Mouse (Mus musculus) NIH3T3 (cell line): ENCODE data around the gene Pklr.
"Not testable (repeated sequence)": the region's sequence is repeated elsewhere in the genome, so short reads cannot be mapped to it uniquely, and the experiment has no call there.

ENCODE experiments used
- DNase-seq: peaks from one replicate; pipeline ENCODE4 v3.0.0-alpha.2; 2012; ENCODE audit warnings: low read depth

Pklr gene

GRCm38 (mm10) chr3:89124241-89124640 lies 11.7 kb upstream of the Pklr start:
- DNase-seq, result no peak

GRCm38 (mm10) chr3:89125981-89126380 lies 10.0 kb upstream of the Pklr start:
- DNase-seq, result no peak

GRCm38 (mm10) chr3:89129908-89130307 lies 6.0 kb upstream of the Pklr start:
- DNase-seq, result no peak

GRCm38 (mm10) chr3:89131816-89132215 lies 4.1 kb upstream of the Pklr start:
- no peak for DNase-seq

- DNase-seq, result no peak
Observed at GRCm38 (mm10) chr3:89132285-89133062, 3.5 kb upstream of the Pklr start.

GRCm38 (mm10) chr3:89133063-89133450 lies 2.9 kb upstream of the Pklr start:
- no peak for DNase-seq

GRCm38 (mm10) chr3:89133752-89134151 lies 2.2 kb upstream of the Pklr start:
- DNase-seq, result no peak

- peak; percentile 30 for DNase-seq
Observed at GRCm38 (mm10) chr3:89136365-89136764, 423 bp downstream of the Pklr start.

GRCm38 (mm10) chr3:89144821-89145220 lies 8.9 kb downstream of the Pklr start:
- no peak for DNase-seq

GRCm38 (mm10) chr3:89145566-89145965 lies 9.6 kb downstream of the Pklr start:
- DNase-seq, result no peak

GRCm38 (mm10) chr3:89147101-89147978 lies 11.4 kb downstream of the Pklr start:
- DNase-seq, result no peak

GRCm38 (mm10) chr3:89147979-89148311 lies 12.0 kb downstream of the Pklr start:
- no peak for DNase-seq

- no peak for DNase-seq
Observed at GRCm38 (mm10) chr3:89148567-89148966, 12.6 kb downstream of the Pklr start.

GRCm38 (mm10) chr3:89152084-89152835 lies 16.3 kb downstream of the Pklr start:
- DNase-seq, result no peak

GRCm38 (mm10) chr3:89156951-89157350 lies 21.0 kb downstream of the Pklr start:
- no peak for DNase-seq

- no peak for DNase-seq
Observed at GRCm38 (mm10) chr3:89158651-89159050, 22.7 kb downstream of the Pklr start.

- peak; percentile 72 for DNase-seq
Observed at GRCm38 (mm10) chr3:89159211-89159610, 23.3 kb downstream of the Pklr start.

- DNase-seq, result peak; percentile 85
Observed at GRCm38 (mm10) chr3:89159616-89160344, 23.8 kb downstream of the Pklr start, which contains the start of gene Hcn3. Gene Hcn3 (minus strand): TSS chr3:89160196.

- DNase-seq, result not testable (repeated sequence)
Observed at GRCm38 (mm10) chr3:89161207-89161606, 25.3 kb downstream of the Pklr start.

- DNase-seq, result no peak
Observed at GRCm38 (mm10) chr3:89161786-89162185, 25.8 kb downstream of the Pklr start.

GRCm38 (mm10) chr3:89163123-89163522 lies 27.2 kb downstream of the Pklr start:
- peak; percentile 88 for DNase-seq
